Mouse (Mus musculus) spleen, adult 2 months (tissue): ENCODE results near the gene Ppp4r1.

Source experiments
- CTCF ChIP-seq: fragments of 200-500 bp; IDR thresholded peaks from 2 replicates; pipeline ENCODE4 v1.5.1; 2011; ENCODE audit warnings: mild to moderate bottlenecking, inconsistent platforms; ENCODE audit not compliant: insufficient read depth, insufficient read length, insufficient replicate concordance; ENCODE audit errors: extremely low read depth
- POLR2A ChIP-seq: fragments of 200-500 bp; IDR thresholded peaks from 2 replicates; pipeline ENCODE4 v1.6.1; 2011; ENCODE audit warnings: low read depth, low read length, inconsistent platforms

DNA sequence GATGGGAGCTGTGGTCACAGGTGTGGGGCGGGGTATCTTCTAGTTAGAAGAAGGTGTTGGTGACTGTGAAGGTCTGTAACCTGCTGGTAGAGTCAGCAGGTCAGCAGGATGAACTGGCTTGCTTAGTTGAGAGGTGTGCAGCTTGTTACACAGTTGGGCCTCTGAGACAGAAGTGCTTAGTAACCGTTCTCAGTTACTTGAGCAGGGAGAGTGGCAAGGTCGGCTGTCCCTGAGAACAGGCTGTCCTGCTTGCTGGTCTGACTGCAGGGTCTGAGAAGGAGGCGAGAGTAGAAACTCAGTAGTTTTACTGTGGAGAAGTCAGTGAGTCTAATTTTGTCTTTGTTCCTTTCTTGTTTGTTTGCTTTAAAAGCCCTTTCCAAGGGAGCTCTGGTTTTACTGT lies 23.6 kb downstream of the Ppp4r1 start:
- TF ChIP-seq CTCF: no peak
- TF ChIP-seq POLR2A: no peak
